In genomic region chr3:94392128-94392527, GRCm38 (mm10) we compare ENCODE assay signal across 28 mouse cellular contexts. TPM values are rescaled to one million over a fixed set of nuclear protein-coding genes. Genes with fewer than 3 reads are reported as not detected.
DNase-seq lines count a peak whose midpoint lies in the region; ATAC-seq and TF ChIP-seq lines count a peak whose summit lies in the region.
"Had no signal": no experiment of that assay in that cellular context is flagged by ENCODE, and none has a peak within 500 bp of the region (broad histone marks: within the 10 kb centered on the region; RNA-seq: fewer than 3 reads in every experiment).

No protein-coding gene starts in this region.

- no peak overlapping the region for H3K4me2 ChIP-seq in kidney, embryonic 15.5 days
- H3K4me2 ChIP-seq: embryonic facial prominence, embryonic 13.5 days; embryonic facial prominence, embryonic 15.5 days; forebrain, embryonic 12.5 days had no signal

- no peaks in the 10 kb centered on the region; the same call in 1 of the 2 replicates for H3K36me3 ChIP-seq in kidney, adult 2 months (ENCODE audit: control insufficient read depth, insufficient read depth, low read length)
- no peaks in the 10 kb centered on the region for H3K36me3 ChIP-seq in kidney, embryonic 15.5 days
- H3K36me3 ChIP-seq: embryonic facial prominence, embryonic 13.5 days; embryonic facial prominence, embryonic 15.5 days; forebrain, embryonic 10.5 days; forebrain, embryonic 12.5 days had no signal

- H3K9ac ChIP-seq in kidney, embryonic 15.5 days = no peak overlapping the region
- H3K9ac ChIP-seq: embryonic facial prominence, embryonic 13.5 days; embryonic facial prominence, embryonic 15.5 days; forebrain, embryonic 12.5 days had no signal

- H3K4me3 ChIP-seq in kidney, adult 2 months (ENCODE audit: insufficient read depth, low read depth, low read length) = no peak overlapping the region
- no peak overlapping the region for H3K4me3 ChIP-seq in kidney, embryonic 15.5 days (replicated peaks)
- H3K4me3 ChIP-seq: embryonic facial prominence, embryonic 13.5 days; embryonic facial prominence, embryonic 15.5 days; erythroblast, embryonic 14.5 days; forebrain, embryonic 10.5 days; forebrain, embryonic 12.5 days had no signal

- WGBS in kidney, adult 2 months = 61% methylated on average over 2 of the region's 2 CpGs
- 85% methylated on average over 2 of the region's 2 CpGs for WGBS in kidney, embryonic 15.5 days

- no peak for TF ChIP-seq POLR2A in kidney, adult 2 months (IDR thresholded peaks at IDR 0.05; ENCODE audit: low read depth, low read length)

- DNase-seq in adrenal gland, adult 2 months = peak; percentile 57
- DNase-seq in adrenal gland, adult 18-20 months (ENCODE audit: low spot score in 2 of 2) = no peak
- DNase-seq in kidney, adult 2 months = no peak
- DNase-seq in thymus, postnatal 4 days = peak; percentile 4
- no peak for DNase-seq in thymus, postnatal 14 days
- DNase-seq: adrenal gland, postnatal 10 days; adrenal gland, postnatal 25 days; cerebellum, adult 11 months; cerebellum, adult 18-20 months; cerebellum, adult 8-10 months; cerebellum, adult 9-11 months; cerebellum, postnatal 14 days; cerebellum, postnatal 36 days; embryo, embryonic 11 days had no signal

- no peak for ATAC-seq in kidney, embryonic 15.5 days (replicated peaks; ENCODE audit: low FRiP score)
- ATAC-seq: forebrain, embryonic 14.5 days; forebrain, embryonic 16.5 days had no signal

- no peaks in the 10 kb centered on the region for H3K4me1 ChIP-seq in kidney, adult 2 months (ENCODE audit: control insufficient read depth, insufficient read depth, low read length)
- no peaks in the 10 kb centered on the region for H3K4me1 ChIP-seq in kidney, embryonic 15.5 days
- H3K4me1 ChIP-seq: embryonic facial prominence, embryonic 13.5 days; embryonic facial prominence, embryonic 15.5 days; forebrain, embryonic 10.5 days; forebrain, embryonic 12.5 days had no signal

- TF ChIP-seq CTCF in kidney, adult 2 months (conservative IDR thresholded peaks at IDR 0.05; ENCODE audit: insufficient read depth, insufficient read length, low read depth, low read length) = no peak

- H3K27me3 ChIP-seq in kidney, adult 2 months (replicated peaks; ENCODE audit: control insufficient read depth, insufficient read depth, low read length) = no peaks in the 10 kb centered on the region
- peaks cover 7% of the 10 kb centered on the region for H3K27me3 ChIP-seq in kidney, embryonic 15.5 days

- peak overlapping the region; percentile 44; the same call in 1 of the 2 replicates for H3K27ac ChIP-seq in kidney, adult 2 months (ENCODE audit: insufficient read depth, low read depth, low read length)
- no peak overlapping the region for H3K27ac ChIP-seq in kidney, embryonic 15.5 days
- H3K27ac ChIP-seq: embryonic facial prominence, embryonic 13.5 days; embryonic facial prominence, embryonic 15.5 days; forebrain, embryonic 10.5 days; forebrain, embryonic 12.5 days had no signal

- no peaks in the 10 kb centered on the region for H3K9me3 ChIP-seq in kidney, embryonic 15.5 days (replicated peaks)
- H3K9me3 ChIP-seq: embryonic facial prominence, embryonic 13.5 days; embryonic facial prominence, embryonic 15.5 days; forebrain, embryonic 10.5 days; forebrain, embryonic 12.5 days had no signal

RNA-seq across cellular contexts. Expression of gene Lingo4, which starts 6.2 kb away (rescaled TPM):
- total RNA-seq in adrenal gland, adult 2 months (2021) = under 1 TPM; 0.26 to 0.62 TPM
- polyA plus RNA-seq in adrenal gland, adult 2 months (2012; rRNA removed) = 0.22 and 0.37 TPM in 2 replicates
- total RNA-seq in adrenal gland, adult 18-20 months (2021) = under 1 TPM; 0.56 to 0.70 TPM
- 0.14 and 0.20 TPM in 2 replicates for polyA plus RNA-seq in kidney, adult 2 months (2012; rRNA removed)
- 0.17 and 0.32 TPM in 2 replicates for polyA plus RNA-seq in kidney, embryonic 15.5 days (2015; fragmentation: Nextera tagmentation; extraction: Ambion mirVana)
- total RNA-seq: common myeloid progenitor, adult 5-6 weeks; ES-E14; MEL had no signal
- polyA plus RNA-seq: erythroblast, embryonic 14.5 days had no signal

RNA-seq across cellular contexts. Expression of gene Rorc, which starts 19.5 kb away (rescaled TPM):
- 10 to 100 TPM; 19.8 to 20.5 TPM for total RNA-seq in adrenal gland, adult 2 months (2021)
- 17.4 and 17.6 TPM in 2 replicates for polyA plus RNA-seq in adrenal gland, adult 2 months (2012; rRNA removed)
- 10 to 100 TPM; 20.3 to 27.7 TPM for total RNA-seq in adrenal gland, adult 18-20 months (2021)
- polyA plus RNA-seq in kidney, adult 2 months (2012; rRNA removed) = 21.8 and 24.4 TPM in 2 replicates
- 8.6 and 9.6 TPM in 2 replicates for polyA plus RNA-seq in kidney, embryonic 15.5 days (2015; fragmentation: Nextera tagmentation; extraction: Ambion mirVana)
- total RNA-seq: common myeloid progenitor, adult 5-6 weeks; ES-E14; MEL had no signal
- polyA plus RNA-seq: erythroblast, embryonic 14.5 days had no signal

RNA-seq across cellular contexts. Expression of gene Tdrkh, which starts 20.9 kb away (rescaled TPM):
- total RNA-seq in adrenal gland, adult 2 months (2021) = 10 to 100 TPM in 1 of 2 experiments, 1 to 10 TPM in 1; 6.4 to 14.7 TPM
- 0.23 and 0.24 TPM in 2 replicates for polyA plus RNA-seq in adrenal gland, adult 2 months (2012; rRNA removed)
- 10 to 100 TPM in 1 of 2 experiments, 1 to 10 TPM in 1; 8.5 to 14.3 TPM for total RNA-seq in adrenal gland, adult 18-20 months (2021)
- polyA plus RNA-seq in kidney, adult 2 months (2012; rRNA removed) = 0.75 and 0.90 TPM in 2 replicates
- 12.0 and 15.5 TPM in 2 replicates for polyA plus RNA-seq in kidney, embryonic 15.5 days (2015; fragmentation: Nextera tagmentation; extraction: Ambion mirVana)
- total RNA-seq: MEL had no signal

RNA-seq across cellular contexts. Expression of gene C2cd4d, which starts 29.9 kb away (rescaled TPM):
- total RNA-seq in adrenal gland, adult 2 months (2021) = under 1 TPM in 1 of 2 experiments, not detected in 1; 0.52 TPM
- 4.0 and 5.4 TPM in 2 replicates for polyA plus RNA-seq in adrenal gland, adult 2 months (2012; rRNA removed)
- under 1 TPM; 0.38 to 0.40 TPM for total RNA-seq in adrenal gland, adult 18-20 months (2021)
- polyA plus RNA-seq in kidney, adult 2 months (2012; rRNA removed) = 0.86 and 1.5 TPM in 2 replicates
- 0.40 and 0.59 TPM in 2 replicates for polyA plus RNA-seq in kidney, embryonic 15.5 days (2015; fragmentation: Nextera tagmentation; extraction: Ambion mirVana)
- total RNA-seq: common myeloid progenitor, adult 5-6 weeks; ES-E14; MEL had no signal
- polyA plus RNA-seq: C2C12; erythroblast, embryonic 14.5 days had no signal

RNA-seq across cellular contexts. Expression of gene Them5, which starts 50.2 kb away (rescaled TPM):
- total RNA-seq in adrenal gland, adult 2 months (2021) = not detected
- polyA plus RNA-seq in adrenal gland, adult 2 months (2012; rRNA removed) = not detected in 2 replicates
- total RNA-seq in adrenal gland, adult 18-20 months (2021) = not detected
- polyA plus RNA-seq in kidney, adult 2 months (2012; rRNA removed) = 0.06 and 0.07 TPM in 2 replicates
- polyA plus RNA-seq in kidney, embryonic 15.5 days (2015; fragmentation: Nextera tagmentation; extraction: Ambion mirVana) = 1.3 TPM in 1 of 2 replicates, not detected in the other
- total RNA-seq: adrenal gland, postnatal 10 days; adrenal gland, postnatal 25 days; adrenal gland, postnatal 4 days; common myeloid progenitor, adult 5-6 weeks; MEL had no signal
- polyA plus RNA-seq: C2C12; embryonic facial prominence, embryonic 11.5 days; erythroblast, embryonic 14.5 days; forebrain, embryonic 10.5 days had no signal

Comparison
In these comparisons a context has a peak if more than half of its experiments do, and no peak if none do; other contexts are left out.
1. DNase-seq: peak in adrenal gland, adult 2 months (single experiment) and thymus, postnatal 4 days (single experiment); none in adrenal gland, adult 18-20 months (0 of 2), kidney, adult 2 months (single experiment) and thymus, postnatal 14 days (single experiment).